Mouse (Mus musculus) brain, embryonic 14.5 days (tissue): Measurements from ENCODE around the gene Hoxb3. TPM values are rescaled to one million over a fixed set of nuclear protein-coding genes. Genes with fewer than 3 reads are reported as not detected.
A peak's percentile ranks its signal among the peaks of the same experiment; 100 is the strongest.

ENCODE experiments used
- DNase-seq: peaks from one replicate; pipeline ENCODE4 v3.0.0-alpha.2; 2011; ENCODE audit warnings: low read depth
- CTCF ChIP-seq: fragments of 200-500 bp; IDR thresholded peaks from 2 replicates; pipeline ENCODE4 v1.5.1; 2012; ENCODE audit warnings: inconsistent platforms, mild to moderate bottlenecking, moderate library complexity, borderline replicate concordance; ENCODE audit not compliant: insufficient read depth, insufficient read length; ENCODE audit errors: extremely low read depth
- POLR2A ChIP-seq: fragments of 200-500 bp; IDR thresholded peaks from 2 replicates; pipeline ENCODE4 v1.6.1; 2012; ENCODE audit warnings: mild to moderate bottlenecking, inconsistent platforms, borderline replicate concordance; ENCODE audit not compliant: poor library complexity, insufficient read depth, insufficient read length, severe bottlenecking; ENCODE audit errors: extremely low read depth
- polyA plus RNA-seq: library from polyadenylated mRNA; depleted of rRNA; stranded (reverse); fragments of >200 nt; gene quantifications from 2 replicates; pipeline ENCODE4 v1.2.3, GENCODE M21; 2012

Hoxb3 gene
- polyA plus RNA-seq, 1 experiment, result 41.7 TPM

DNA sequence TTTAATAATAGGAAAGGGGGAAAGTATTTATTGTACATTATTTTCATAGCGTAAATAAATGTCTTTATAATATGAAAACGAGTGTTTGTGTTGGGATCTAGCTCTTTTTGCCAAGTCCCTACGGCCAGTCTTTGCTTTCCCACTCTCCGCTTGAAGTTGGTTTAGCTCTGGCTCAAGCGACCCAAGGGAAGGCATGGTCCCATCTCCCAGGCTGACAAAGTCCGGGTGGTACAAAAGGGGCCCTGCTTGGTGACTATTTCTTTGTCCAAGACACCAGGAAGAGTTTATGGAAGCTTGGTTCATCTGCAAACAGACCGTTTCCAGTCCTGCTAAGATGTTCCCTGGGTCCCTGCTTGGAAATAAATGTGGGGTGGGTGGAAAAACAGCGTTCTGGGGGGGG is 30.8 kb downstream of the Hoxb3 start:
- DNase-seq, result peak; percentile 53
- no peak for TF ChIP-seq CTCF
- TF ChIP-seq POLR2A, result no peak

DNA sequence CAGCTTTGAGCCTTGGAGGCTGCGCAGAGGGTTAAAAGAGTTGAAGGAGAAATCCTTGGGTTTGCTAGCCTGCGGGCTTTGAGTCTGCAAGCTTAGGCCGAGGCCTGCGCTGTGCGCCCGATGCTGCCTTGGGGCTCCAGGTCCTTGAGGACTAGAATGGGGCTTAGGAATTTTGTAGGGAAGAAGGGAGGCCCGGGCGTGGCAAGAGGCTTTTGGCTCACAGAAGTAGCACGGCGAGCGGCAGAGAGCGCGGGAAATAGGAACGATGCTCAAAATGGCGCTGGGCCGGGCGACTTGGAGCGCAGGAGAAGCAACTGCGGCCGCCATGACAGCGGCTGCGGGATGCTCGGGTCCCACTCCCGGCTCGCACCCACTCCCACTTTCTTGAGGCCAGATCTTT is 31.2 kb downstream of the Hoxb3 start:
- no peak for TF ChIP-seq CTCF
- TF ChIP-seq POLR2A, result no peak
- peak; percentile 56 for DNase-seq

DNA sequence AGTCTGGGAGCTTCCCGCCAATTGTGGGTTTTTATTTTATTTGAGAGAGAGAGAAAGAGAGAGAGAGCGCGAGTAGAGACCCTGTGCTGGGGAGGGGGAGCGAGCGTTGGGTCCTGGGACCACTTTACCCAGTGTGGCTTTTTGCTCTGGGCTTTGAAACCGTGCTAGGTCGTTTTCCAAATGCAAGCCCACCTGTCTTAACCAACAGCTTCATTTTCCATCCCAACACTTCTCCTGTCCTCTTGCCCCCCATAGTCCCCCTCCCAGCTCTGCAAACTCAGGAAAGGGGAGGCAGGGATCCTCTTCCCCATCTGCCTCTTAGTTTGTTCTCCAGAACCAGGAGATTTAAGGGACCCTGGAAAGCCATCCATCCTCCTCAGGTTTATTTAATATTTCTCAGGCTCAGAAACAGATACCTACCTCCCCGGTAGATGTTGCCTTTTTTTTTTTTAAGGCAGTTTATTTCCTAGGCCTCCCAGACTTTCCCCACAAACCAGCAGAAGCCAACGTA is 31.7 kb downstream of the Hoxb3 start:
- TF ChIP-seq POLR2A (no peak), CTCF (no peak)
- no peak for DNase-seq

DNA sequence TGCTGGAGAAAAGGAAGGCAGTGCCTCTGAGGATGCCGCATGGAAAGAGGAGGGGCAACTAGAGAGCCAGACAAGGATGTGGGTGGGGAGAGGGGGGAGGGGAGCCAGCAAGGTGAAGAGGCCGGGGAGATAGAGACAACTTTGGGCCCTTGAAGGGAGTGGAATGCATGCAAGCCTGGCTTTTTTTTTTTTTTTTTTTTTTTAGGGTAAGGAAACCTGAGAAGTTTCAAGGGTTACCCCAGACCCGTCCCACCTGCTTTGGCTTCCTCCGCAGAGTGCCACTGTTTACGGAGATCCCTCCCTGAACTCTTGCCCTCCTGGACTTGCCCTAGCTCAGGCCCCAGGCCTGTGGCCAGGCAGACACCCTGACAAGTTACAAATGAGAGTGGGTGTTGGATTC is 40.7 kb downstream of the Hoxb3 start:
- TF ChIP-seq CTCF (no peak), POLR2A (no peak)

DNA sequence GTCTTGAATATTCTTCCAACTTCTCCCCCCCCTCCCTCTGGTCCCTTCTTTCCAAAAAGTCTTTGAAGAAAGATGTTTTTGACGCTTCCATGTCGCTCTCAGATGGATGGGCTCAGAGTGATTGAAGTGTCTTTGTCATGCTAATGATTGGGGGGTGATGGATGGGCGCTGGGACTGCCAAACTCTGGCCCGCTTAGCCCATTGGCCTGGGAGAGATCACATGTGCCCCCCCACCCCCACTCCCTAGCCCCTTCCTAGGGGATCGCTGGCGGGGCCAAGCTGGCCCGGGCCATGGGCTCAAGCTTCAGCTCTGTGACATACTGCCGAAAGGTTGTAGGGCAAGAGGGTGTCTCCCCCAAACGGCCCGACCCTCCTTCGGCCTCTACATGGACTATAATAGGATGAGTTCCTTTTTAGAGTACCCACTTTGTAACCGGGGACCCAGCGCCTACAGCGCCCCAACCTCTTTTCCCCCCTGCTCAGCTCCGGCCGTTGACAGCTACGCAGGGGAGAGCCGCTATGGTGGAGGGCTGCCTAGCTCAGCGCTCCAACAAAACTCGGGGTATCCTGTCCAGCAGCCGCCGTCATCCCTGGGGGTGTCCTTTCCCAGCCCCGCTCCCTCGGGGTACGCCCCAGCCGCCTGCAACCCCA is 42.4 kb downstream of the Hoxb3 start, which contains the start of gene Hoxb1:
Gene Hoxb1, plus strand, starts transcription at position 312 of the 651 bp plus-strand sequence.
- TF ChIP-seq CTCF (no peak), POLR2A (no peak)
- no peak for DNase-seq

More for the DNA sequence above, 40.7 kb downstream of the Hoxb3 start:
- no peak for DNase-seq

DNA sequence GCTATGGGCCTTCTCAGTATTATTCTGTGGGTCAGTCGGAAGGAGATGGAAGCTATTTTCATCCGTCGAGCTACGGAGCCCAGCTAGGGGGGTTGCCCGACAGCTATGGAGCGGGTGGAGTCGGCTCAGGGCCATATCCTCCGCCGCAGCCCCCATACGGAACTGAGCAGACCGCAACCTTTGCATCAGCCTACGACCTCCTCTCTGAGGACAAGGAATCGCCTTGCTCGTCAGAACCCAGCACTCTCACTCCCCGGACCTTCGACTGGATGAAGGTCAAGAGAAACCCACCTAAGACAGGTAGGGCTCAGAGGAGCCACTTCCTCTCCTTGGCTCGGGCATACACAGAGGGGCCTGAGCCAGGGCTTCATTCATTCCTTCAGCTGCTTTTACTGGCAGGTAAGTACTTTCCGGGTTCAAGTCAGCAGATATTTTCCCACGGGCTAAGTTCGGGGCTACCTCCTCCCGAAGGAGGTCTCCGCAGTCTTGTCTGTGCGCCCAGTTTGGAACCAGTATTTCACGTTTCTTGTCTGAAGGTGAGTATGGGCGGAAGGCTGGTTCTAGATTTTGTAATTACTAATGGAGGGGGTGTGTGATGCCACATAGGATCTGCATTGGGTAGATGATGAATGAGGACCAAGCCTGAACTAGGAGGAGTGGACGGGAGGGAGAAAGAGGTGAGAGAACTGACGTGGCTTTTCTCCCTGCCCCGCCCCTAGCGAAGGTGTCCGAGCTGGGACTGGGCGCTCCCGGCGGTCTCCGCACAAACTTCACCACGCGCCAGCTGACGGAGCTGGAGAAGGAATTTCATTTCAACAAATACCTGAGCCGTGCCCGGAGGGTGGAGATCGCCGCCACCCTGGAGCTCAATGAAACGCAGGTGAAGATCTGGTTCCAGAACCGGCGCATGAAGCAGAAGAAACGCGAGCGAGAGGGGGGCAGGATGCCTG is 43.2 kb downstream of the Hoxb3 start:
- TF ChIP-seq POLR2A (no peak), CTCF (no peak)

DNA sequence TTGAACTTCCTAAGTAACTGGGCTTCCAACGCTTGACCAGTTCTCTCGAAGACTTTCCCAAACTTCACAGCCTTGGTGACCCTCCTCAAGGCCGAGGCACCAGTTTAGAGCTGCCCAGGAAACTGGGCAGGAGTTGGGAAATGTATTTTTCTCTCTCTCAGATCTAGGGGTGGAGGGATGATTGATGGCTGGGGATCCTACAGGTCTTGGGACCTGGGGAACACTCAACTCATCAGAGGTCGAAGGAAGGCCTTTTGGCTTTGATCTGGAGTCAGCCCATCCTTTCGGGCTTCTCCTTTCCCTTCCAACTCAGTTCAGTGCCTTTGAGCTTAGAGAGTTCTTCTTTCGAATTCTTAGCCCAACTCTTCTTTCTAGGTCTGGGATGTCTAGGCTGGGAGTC is 44.0 kb downstream of the Hoxb3 start:
- TF ChIP-seq POLR2A (no peak), CTCF (no peak)
- no peak for DNase-seq

More for the DNA sequence above, 43.2 kb downstream of the Hoxb3 start:
- no peak for DNase-seq

DNA sequence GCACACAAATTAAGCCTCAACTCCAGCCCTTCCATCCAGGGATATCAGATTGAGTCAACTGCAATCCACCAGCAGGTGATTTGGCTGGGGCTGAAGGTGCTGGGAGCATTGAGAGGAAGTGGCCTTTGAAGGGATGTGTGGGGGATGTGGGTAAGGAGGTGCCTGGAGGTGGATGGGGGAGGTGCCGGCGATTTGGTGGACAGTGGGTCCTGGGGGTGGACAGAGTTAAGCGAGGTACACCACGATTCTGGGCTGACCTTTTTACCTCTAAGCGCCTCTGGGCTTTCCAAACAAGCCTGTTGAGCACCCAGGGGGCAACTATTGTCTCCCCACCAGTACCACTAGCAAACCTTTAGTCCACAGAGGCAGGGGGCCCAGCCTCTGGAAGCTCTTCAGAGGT is 45.6 kb downstream of the Hoxb3 start:
- no peak for DNase-seq
- TF ChIP-seq CTCF, result no peak

DNA sequence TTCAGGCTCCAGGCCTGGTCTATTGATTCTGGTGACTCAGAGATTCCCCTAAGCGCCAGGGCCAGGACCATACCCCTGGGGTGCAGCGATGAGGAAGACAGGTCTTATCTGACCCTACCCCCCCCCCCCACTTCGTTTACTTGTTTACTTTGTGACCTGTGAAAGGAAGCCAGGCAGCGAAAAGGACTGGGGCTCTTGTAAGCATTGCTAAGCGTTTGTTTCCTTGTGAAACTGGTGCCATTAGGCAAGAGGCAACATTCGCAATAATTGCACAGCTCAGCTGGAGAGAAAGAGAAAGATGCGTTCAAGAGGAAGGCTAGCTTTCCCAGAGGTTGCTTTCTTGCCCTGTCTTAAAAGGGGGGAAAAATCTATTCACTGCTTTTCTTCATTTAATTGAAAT is 46.0 kb downstream of the Hoxb3 start:
- no peak for TF ChIP-seq CTCF
- no peak for DNase-seq

DNA sequence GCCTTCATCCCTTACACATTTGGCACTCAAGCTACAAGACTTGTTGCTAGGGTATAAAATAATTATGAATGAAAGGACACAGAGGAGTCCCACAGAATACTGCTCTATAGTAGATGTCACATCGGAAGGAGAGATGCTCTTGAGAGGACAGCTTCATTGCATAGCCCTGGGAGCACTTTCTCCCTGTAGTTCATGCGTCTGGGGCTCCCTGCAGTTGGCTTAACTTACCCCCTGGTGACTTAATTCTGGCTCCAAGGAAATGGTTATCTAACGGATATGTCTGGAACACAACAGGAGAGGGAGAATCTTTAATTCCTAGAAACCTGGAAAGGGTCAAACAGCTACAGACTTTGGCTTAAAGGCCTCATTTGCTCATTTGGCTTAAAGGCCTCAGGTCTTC is 48.6 kb downstream of the Hoxb3 start:
- no peak for DNase-seq
- TF ChIP-seq POLR2A (no peak), CTCF (no peak)

DNA sequence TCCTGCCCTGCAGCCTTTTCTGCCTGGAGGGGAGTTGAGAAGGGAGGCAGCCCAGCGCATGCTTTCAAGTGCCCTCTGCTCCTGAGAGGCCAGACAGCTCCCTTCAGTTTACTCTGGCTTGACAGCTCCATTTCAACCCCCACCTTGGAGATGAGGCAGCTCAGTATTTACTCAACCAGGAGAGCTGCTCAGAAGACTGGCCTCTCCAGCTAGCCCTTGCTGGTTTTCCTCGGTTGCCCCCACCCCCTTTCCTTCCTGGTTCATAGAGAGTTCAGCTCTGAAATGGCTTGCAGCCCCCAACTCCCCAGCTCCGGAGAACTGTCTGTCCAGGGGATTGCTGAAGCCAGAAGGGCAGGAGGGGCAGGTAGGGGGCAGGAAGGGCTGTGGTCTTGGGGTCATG is 49.4 kb downstream of the Hoxb3 start:
- DNase-seq, result no peak
- TF ChIP-seq POLR2A (no peak), CTCF (no peak)
